In the genomic region with DNA sequence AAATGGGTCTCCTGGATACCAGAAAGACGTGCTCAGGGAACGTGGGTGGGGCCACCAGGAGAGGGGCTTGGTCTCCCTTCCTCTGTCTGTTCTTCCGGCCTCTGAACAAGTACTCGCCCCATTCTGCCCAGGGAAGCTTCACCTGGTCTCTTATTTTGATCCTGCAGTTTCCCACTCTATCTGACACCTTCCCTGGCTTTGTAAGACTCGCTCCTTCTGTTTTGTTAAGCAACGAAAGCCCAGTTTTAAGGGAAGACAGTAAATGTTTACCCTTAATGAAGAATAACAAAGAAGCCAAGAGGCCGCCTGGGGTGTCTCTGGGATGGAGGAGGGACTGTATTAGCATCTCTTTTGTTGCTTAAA, we compare ENCODE assay signal across 22 mouse cellular contexts. TPM values are rescaled to one million over a fixed set of nuclear protein-coding genes. Genes with fewer than 3 reads are reported as not detected.
DNase-seq lines count a peak whose midpoint lies in the region; ATAC-seq and TF ChIP-seq lines count a peak whose summit lies in the region.
"Had no signal": no experiment of that assay in that cellular context is flagged by ENCODE, and none has a peak within 500 bp of the region (broad histone marks: within the 10 kb centered on the region; RNA-seq: fewer than 3 reads in every experiment).

No protein-coding gene starts in this region.

- 23% methylated on average over 7 of the region's 7 CpGs for WGBS in kidney, postnatal 0 days
- WGBS in stomach, embryonic 16.5 days, result 20% methylated on average over 7 of the region's 7 CpGs
- WGBS in liver, embryonic 12.5 days (ENCODE audit: insufficient replicate concordance), result 37% methylated on average over 7 of the region's 7 CpGs

- H3K27me3 ChIP-seq in kidney, postnatal 0 days (ENCODE audit: insufficient read depth, low read length), result no peaks in the 10 kb centered on the region
- H3K27me3 ChIP-seq in ES-Bruce4 (ENCODE audit: control insufficient read depth, insufficient read depth, low read length, poor library complexity, severe bottlenecking), result no peaks in the 10 kb centered on the region
- H3K27me3 ChIP-seq in stomach, embryonic 16.5 days (ENCODE audit: control insufficient read depth, insufficient read depth, low read length), result no peaks in the 10 kb centered on the region
- H3K27me3 ChIP-seq in liver, embryonic 12.5 days (replicated peaks), result no peaks in the 10 kb centered on the region
- H3K27me3 ChIP-seq: limb, embryonic 13.5 days; liver, embryonic 13.5 days had no signal

- peak; percentile 95 for TF ChIP-seq EP300 in ES-Bruce4 (IDR thresholded peaks at IDR 0.05; ENCODE audit: insufficient read depth, low read depth, low read length)

- no peaks in the 10 kb centered on the region for H3K36me3 ChIP-seq in kidney, postnatal 0 days (ENCODE audit: insufficient read depth, low read length)
- H3K36me3 ChIP-seq in ES-Bruce4 (ENCODE audit: control insufficient read depth, insufficient read depth, low read length, poor library complexity, severe bottlenecking), result no peaks in the 10 kb centered on the region
- H3K36me3 ChIP-seq in stomach, embryonic 16.5 days (ENCODE audit: control insufficient read depth, insufficient read depth, low read length), result no peaks in the 10 kb centered on the region
- no peaks in the 10 kb centered on the region for H3K36me3 ChIP-seq in liver, embryonic 12.5 days
- H3K36me3 ChIP-seq: embryonic facial prominence, embryonic 10.5 days; heart, embryonic 12.5 days; limb, embryonic 13.5 days; liver, embryonic 13.5 days had no signal

- no peak overlapping the region for H3K4me2 ChIP-seq in kidney, postnatal 0 days (ENCODE audit: low read length)
- no peak overlapping the region for H3K4me2 ChIP-seq in stomach, embryonic 16.5 days (ENCODE audit: low read depth, low read length)
- H3K4me2 ChIP-seq in liver, embryonic 12.5 days, result no peak overlapping the region
- H3K4me2 ChIP-seq: heart, embryonic 12.5 days; limb, embryonic 13.5 days; liver, embryonic 13.5 days had no signal

- ATAC-seq in kidney, postnatal 0 days (replicated peaks; ENCODE audit: low FRiP score, low read depth), result no peak
- no peak; the same call in 1 of the 2 replicates for ATAC-seq in stomach, embryonic 16.5 days (ENCODE audit: insufficient read depth, low FRiP score)
- ATAC-seq in liver, embryonic 12.5 days, result no peak
- ATAC-seq: forebrain, postnatal 0 days; Patski had no signal

- TF ChIP-seq CTCF in kidney, postnatal 0 days (IDR thresholded peaks at IDR 0.05; ENCODE audit: low read depth), result no peak
- no peak for TF ChIP-seq CTCF in ES-Bruce4 (IDR thresholded peaks at IDR 0.05; ENCODE audit: low read depth, low read length)

- H3K27ac ChIP-seq in kidney, postnatal 0 days, result peak overlapping the region; percentile 1; the same call in 1 of the 2 replicates
- peak overlapping the region; percentile 98 for H3K27ac ChIP-seq in ES-Bruce4 (ENCODE audit: insufficient read depth, low read length)
- peak overlapping the region; percentile 58 for H3K27ac ChIP-seq in stomach, embryonic 16.5 days (ENCODE audit: low read length)
- no peak overlapping the region for H3K27ac ChIP-seq in liver, embryonic 12.5 days
- H3K27ac ChIP-seq: embryonic facial prominence, embryonic 10.5 days; layer of hippocampus, adult 2 months; limb, embryonic 13.5 days; liver, embryonic 13.5 days had no signal

- no peak for TF ChIP-seq POLR2A in ES-Bruce4 (IDR thresholded peaks at IDR 0.05; ENCODE audit: insufficient read depth, low read length)

- H3K9ac ChIP-seq in kidney, postnatal 0 days (ENCODE audit: low read depth, low read length), result no peak overlapping the region
- no peak overlapping the region for H3K9ac ChIP-seq in ES-Bruce4 (ENCODE audit: low read depth, poor library complexity, severe bottlenecking)
- no peak overlapping the region for H3K9ac ChIP-seq in stomach, embryonic 16.5 days (ENCODE audit: low read length)
- H3K9ac ChIP-seq in liver, embryonic 12.5 days, result no peak overlapping the region
- H3K9ac ChIP-seq: forebrain, postnatal 0 days; heart, embryonic 12.5 days; limb, embryonic 13.5 days; liver, embryonic 13.5 days had no signal

- DNase-seq in kidney, postnatal 0 days (ENCODE audit: low spot score), result no peak
- no peak for DNase-seq in kidney, postnatal 14 days
- DNase-seq in WW6 (ENCODE audit: low read depth, low spot score), result peak; percentile 82
- DNase-seq in Muller cell, postnatal 12 days (ENCODE audit: inconsistent ontology term), result no peak
- DNase-seq: adrenal gland, postnatal 25 days; cerebellum, adult 9-11 months; forebrain, postnatal 0 days; gastrocnemius, postnatal 14 days; heart, postnatal 10 days; kidney, adult 2 months; liver, embryonic 13.5 days; lung, adult 2 months; right cerebral cortex, postnatal 14 days; thymus, postnatal 25 days had no signal

- no peaks in the 10 kb centered on the region for H3K9me3 ChIP-seq in kidney, postnatal 0 days (replicated peaks; ENCODE audit: low read length)
- no peaks in the 10 kb centered on the region for H3K9me3 ChIP-seq in ES-Bruce4 (replicated peaks; ENCODE audit: control insufficient read depth, insufficient read depth, low read length, poor library complexity, severe bottlenecking)
- H3K9me3 ChIP-seq in stomach, embryonic 16.5 days (replicated peaks; ENCODE audit: control insufficient read depth, low read length), result no peaks in the 10 kb centered on the region
- H3K9me3 ChIP-seq in liver, embryonic 12.5 days (replicated peaks), result no peaks in the 10 kb centered on the region
- H3K9me3 ChIP-seq: embryonic facial prominence, embryonic 10.5 days; heart, embryonic 12.5 days; limb, embryonic 13.5 days; liver, embryonic 13.5 days had no signal

- H3K4me3 ChIP-seq in kidney, postnatal 0 days (replicated peaks; ENCODE audit: low read depth, low read length), result no peak overlapping the region
- no peak overlapping the region for H3K4me3 ChIP-seq in ES-Bruce4 (ENCODE audit: low read depth, low read length)
- no peak overlapping the region for H3K4me3 ChIP-seq in stomach, embryonic 16.5 days (replicated peaks; ENCODE audit: low read length)
- no peak overlapping the region for H3K4me3 ChIP-seq in liver, embryonic 12.5 days
- H3K4me3 ChIP-seq: embryonic facial prominence, embryonic 10.5 days; heart, embryonic 12.5 days; layer of hippocampus, adult 2 months; limb, embryonic 13.5 days; liver, embryonic 13.5 days had no signal

- H3K4me1 ChIP-seq in kidney, postnatal 0 days (replicated peaks; ENCODE audit: insufficient read depth, low read length), result no peaks in the 10 kb centered on the region
- H3K4me1 ChIP-seq in ES-Bruce4 (ENCODE audit: control insufficient read depth, insufficient read depth, low read length), result peaks cover 18% of the 10 kb centered on the region
- H3K4me1 ChIP-seq in stomach, embryonic 16.5 days (ENCODE audit: control insufficient read depth, insufficient read depth, low read length), result peaks cover 15% of the 10 kb centered on the region
- peaks cover 13% of the 10 kb centered on the region for H3K4me1 ChIP-seq in liver, embryonic 12.5 days

RNA-seq across cellular contexts. Expression of a gene that starts 7.0 kb away (rescaled TPM):
- polyA plus RNA-seq in kidney, postnatal 0 days (2015; fragmentation: Nextera tagmentation; extraction: Ambion mirVana), result 263 and 267 TPM in 2 replicates
- polyA plus RNA-seq in ES-Bruce4 (2011; ENCODE audit: insufficient read depth, insufficient read length, low read depth, missing spikeins), result 222 and 240 TPM in 2 replicates
- 247 and 271 TPM in 2 replicates for polyA plus RNA-seq in stomach, embryonic 16.5 days (2015; fragmentation: Nextera tagmentation; extraction: Ambion mirVana)
- polyA plus RNA-seq in liver, embryonic 12.5 days (2016; fragmentation: Nextera tagmentation; extraction: Ambion mirVana), result 162 and 164 TPM in 2 replicates

RNA-seq across cellular contexts. Expression of a gene that starts 35.6 kb away (rescaled TPM):
- 1.6 and 2.0 TPM in 2 replicates for polyA plus RNA-seq in kidney, postnatal 0 days (2015; fragmentation: Nextera tagmentation; extraction: Ambion mirVana)
- 0.18 TPM in 1 of 2 replicates, not detected in the other for polyA plus RNA-seq in ES-Bruce4 (2011; ENCODE audit: insufficient read depth, insufficient read length, low read depth, missing spikeins)
- 4.9 and 5.6 TPM in 2 replicates for polyA plus RNA-seq in stomach, embryonic 16.5 days (2015; fragmentation: Nextera tagmentation; extraction: Ambion mirVana)
- 4.7 and 5.0 TPM in 2 replicates for polyA plus RNA-seq in liver, embryonic 12.5 days (2016; fragmentation: Nextera tagmentation; extraction: Ambion mirVana)
- polyA plus RNA-seq: Patski had no signal
